Mouse (Mus musculus) midbrain, embryonic 15.5 days (tissue): ENCODE measurements around the gene Avil. TPM values are rescaled to one million over a fixed set of nuclear protein-coding genes. Genes with fewer than 3 reads are reported as not detected.

ENCODE experiments used
- ATAC-seq: fragments of 200-750 bp; cut with Nextera tagmentation; replicated peaks from 2 replicates; pipeline ENCODE4 v1.8.0; 2017; ENCODE audit warnings: moderate TSS enrichment
- H3K27ac ChIP-seq: fragments of 300-500 bp; sonication (generic); 2 replicates; pipeline ENCODE4 v1.5.1; 2015; ENCODE audit warnings: mild to moderate bottlenecking, inconsistent platforms
- H3K27me3 ChIP-seq: fragments of 300-500 bp; sonication (generic); replicated peaks from 2 replicates; pipeline ENCODE4 v1.6.1; 2015; ENCODE audit warnings: inconsistent platforms
- H3K36me3 ChIP-seq: fragments of 300-500 bp; sonication (generic); replicated peaks from 2 replicates; pipeline ENCODE4 v1.6.1; 2015; ENCODE audit warnings: inconsistent platforms
- H3K4me1 ChIP-seq: fragments of 300-500 bp; sonication (generic); 2 replicates; pipeline ENCODE4 v1.6.1; 2015; ENCODE audit warnings: inconsistent platforms
- H3K4me2 ChIP-seq: fragments of 300-500 bp; sonication (generic); 2 replicates; pipeline ENCODE4 v1.6.1; 2015; ENCODE audit warnings: inconsistent platforms, mild to moderate bottlenecking, moderate library complexity
- H3K4me3 ChIP-seq: fragments of 300-500 bp; sonication (generic); 2 replicates; pipeline ENCODE4 v1.5.1; 2015; ENCODE audit warnings: mild to moderate bottlenecking, inconsistent platforms
- H3K9ac ChIP-seq: fragments of 300-500 bp; sonication (generic); 2 replicates; pipeline ENCODE4 v1.6.1; 2015; ENCODE audit warnings: mild to moderate bottlenecking, inconsistent platforms
- H3K9me3 ChIP-seq: fragments of 300-500 bp; sonication (generic); 2 replicates; pipeline ENCODE4 v1.6.1; 2016; ENCODE audit warnings: inconsistent platforms
- WGBS: fragments of 180-500 bp; shearing (Covaris S2); methylation state at CpG from one replicate; pipeline ENCODE4 v1.1.7; 2015; ENCODE audit warnings: mixed read lengths; 5-methylcytosine and 5-hydroxymethylcytosine counted together
- polyA plus RNA-seq: library from polyadenylated mRNA; unstranded; fragments of >200 nt; fragmentation: Nextera tagmentation; extraction: Ambion mirVana; gene quantifications from 2 replicates; pipeline ENCODE4 v1.2.1, GENCODE M21; 2015

The Avil gene
- polyA plus RNA-seq, 1 experiment from 2014 or later = 2.2 TPM

GRCm38 (mm10) chr10:126972051-126972725, 28.3 kb upstream of the Avil start:
- WGBS = 16% methylated on average over 13 of the region's 13 CpGs
- Histone ChIP-seq H3K27ac (no peak overlapping the region), H3K27me3 (0 out of 2 replicates have a peak, but pooled peaks cover 3% of the 10 kb centered on the region), H3K4me2 (peak overlapping the region; percentile 3; the same call in 1 of the 2 replicates), H3K4me3 (no peak overlapping the region), H3K4me1 (peaks cover 10% of the 10 kb centered on the region), H3K36me3 (no peaks in the 10 kb centered on the region), H3K9me3 (no peaks in the 10 kb centered on the region), H3K9ac (no peak overlapping the region)
- ATAC-seq = 0 out of 2 replicates have a peak, but pooled peaks have one; percentile 31

DNA sequence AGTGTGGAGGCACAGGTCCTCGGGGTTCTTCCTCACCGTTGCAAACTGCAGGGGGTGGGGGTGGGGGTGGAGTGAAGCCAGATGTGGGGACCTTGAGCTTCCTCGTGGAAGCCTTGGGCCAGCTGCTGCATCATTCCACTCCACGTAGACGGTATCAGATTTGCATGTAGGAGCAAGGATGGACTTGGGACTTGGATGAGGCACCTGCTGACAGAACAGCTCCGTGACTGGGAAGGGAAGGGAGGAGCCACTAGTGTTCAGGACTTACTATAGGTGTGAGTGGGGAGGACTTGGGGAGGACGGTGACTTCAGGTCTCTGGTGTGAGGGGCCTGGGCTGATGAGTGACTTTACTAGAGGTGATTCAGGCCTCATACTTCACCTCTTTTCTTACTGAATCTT, 27.5 kb upstream of the Avil start:
- no peak overlapping the region for H3K9ac ChIP-seq
- H3K4me1 ChIP-seq = peaks cover 15% of the 10 kb centered on the region
- ATAC-seq = no peak
- H3K9me3 ChIP-seq = no peaks in the 10 kb centered on the region
- H3K4me2 ChIP-seq = no peak overlapping the region
- H3K4me3 ChIP-seq = no peak overlapping the region
- H3K27ac ChIP-seq = no peak overlapping the region
- 27% methylated on average over 7 of the region's 7 CpGs for WGBS
- no peaks in the 10 kb centered on the region for H3K36me3 ChIP-seq
- 0 out of 2 replicates have a peak, but pooled peaks cover 3% of the 10 kb centered on the region for H3K27me3 ChIP-seq

GRCm38 (mm10) chr10:126975706-126976105, 24.8 kb upstream of the Avil start:
- Histone ChIP-seq H3K4me3 (no peak overlapping the region), H3K4me1 (peaks cover 23% of the 10 kb centered on the region), H3K9ac (no peak overlapping the region), H3K9me3 (no peaks in the 10 kb centered on the region), H3K27ac (no peak overlapping the region), H3K36me3 (no peaks in the 10 kb centered on the region), H3K27me3 (0 out of 2 replicates have a peak, but pooled peaks cover 3% of the 10 kb centered on the region), H3K4me2 (no peak overlapping the region)
- WGBS = 85% methylated on average over 6 of the region's 6 CpGs
- ATAC-seq = no peak

- Histone ChIP-seq H3K4me2 (no peak overlapping the region), H3K27me3 (0 out of 2 replicates have a peak, but pooled peaks cover 3% of the 10 kb centered on the region), H3K4me3 (no peak overlapping the region), H3K27ac (no peak overlapping the region), H3K9me3 (no peaks in the 10 kb centered on the region), H3K9ac (no peak overlapping the region), H3K4me1 (peaks cover 32% of the 10 kb centered on the region), H3K36me3 (no peaks in the 10 kb centered on the region)
- WGBS = 32% methylated on average over 4 of the region's 4 CpGs
- ATAC-seq = no peak
Measured at GRCm38 (mm10) chr10:126977076-126977475, 23.4 kb upstream of the Avil start.

GRCm38 (mm10) chr10:126978277-126978994, 22.1 kb upstream of the Avil start, which contains the start of gene Ctdsp2:
Ctdsp2 (plus strand) TSS chr10:126978717.
- Histone ChIP-seq H3K27me3 (0 out of 2 replicates have a peak, but pooled peaks cover 3% of the 10 kb centered on the region), H3K9ac (peak within 1 kb of the TSS; percentile 70), H3K27ac (peak within 1 kb of the TSS; percentile 98), H3K4me3 (peak within 1 kb of the TSS; percentile 95), H3K4me2 (peak within 1 kb of the TSS; percentile 86), H3K4me1 (peaks cover 40% of the 10 kb centered on the region), H3K9me3 (no peaks in the 10 kb centered on the region), H3K36me3 (no peaks in the 10 kb centered on the region)
- peak; percentile 92 for ATAC-seq
- WGBS = under 1% methylated on average over 47 of the region's 56 CpGs

GRCm38 (mm10) chr10:126979121-126979635, 21.3 kb upstream of the Avil start:
- ATAC-seq = peak; percentile 12; the same call in 1 of the 2 replicates
- Histone ChIP-seq H3K9me3 (no peaks in the 10 kb centered on the region), H3K27me3 (0 out of 2 replicates have a peak, but pooled peaks cover 3% of the 10 kb centered on the region), H3K4me3 (peak overlapping the region; percentile 95), H3K36me3 (no peaks in the 10 kb centered on the region), H3K9ac (peak overlapping the region; percentile 70), H3K4me2 (peak overlapping the region; percentile 86), H3K27ac (peak overlapping the region; percentile 98), H3K4me1 (peaks cover 47% of the 10 kb centered on the region)
- WGBS = under 1% methylated on average over 35 of the region's 62 CpGs

GRCm38 (mm10) chr10:126979636-126980151, 20.8 kb upstream of the Avil start:
- no peaks in the 10 kb centered on the region for H3K36me3 ChIP-seq
- H3K27me3 ChIP-seq = 0 out of 2 replicates have a peak, but pooled peaks cover 3% of the 10 kb centered on the region
- peak overlapping the region; percentile 70 for H3K9ac ChIP-seq
- peak overlapping the region; percentile 95 for H3K4me3 ChIP-seq
- peak overlapping the region; percentile 86 for H3K4me2 ChIP-seq
- H3K4me1 ChIP-seq = peaks cover 53% of the 10 kb centered on the region
- under 1% methylated on average over 44 of the region's 57 CpGs for WGBS
- H3K9me3 ChIP-seq = no peaks in the 10 kb centered on the region
- H3K27ac ChIP-seq = peak overlapping the region; percentile 98
- peak; percentile 3; the same call in 1 of the 2 replicates for ATAC-seq

GRCm38 (mm10) chr10:126980221-126980932, 20.1 kb upstream of the Avil start:
- H3K4me2 ChIP-seq = peak overlapping the region; percentile 86
- peak; percentile 8 for ATAC-seq
- peak overlapping the region; percentile 98 for H3K27ac ChIP-seq
- peak overlapping the region; percentile 70 for H3K9ac ChIP-seq
- no peaks in the 10 kb centered on the region for H3K36me3 ChIP-seq
- 0 out of 2 replicates have a peak, but pooled peaks cover under 1% of the 10 kb centered on the region for H3K27me3 ChIP-seq
- peak overlapping the region; percentile 95 for H3K4me3 ChIP-seq
- H3K4me1 ChIP-seq = peaks cover 59% of the 10 kb centered on the region
- WGBS = 1% methylated on average over 16 of the region's 16 CpGs
- H3K9me3 ChIP-seq = no peaks in the 10 kb centered on the region

- Histone ChIP-seq H3K27ac (peak overlapping the region; percentile 98), H3K4me2 (peak overlapping the region; percentile 86), H3K4me3 (peak overlapping the region; percentile 95), H3K9ac (peak overlapping the region; percentile 70; the same call in 1 of the 2 replicates), H3K36me3 (no peaks in the 10 kb centered on the region), H3K4me1 (peaks cover 64% of the 10 kb centered on the region), H3K27me3 (no peaks in the 10 kb centered on the region), H3K9me3 (no peaks in the 10 kb centered on the region)
- 3% methylated on average over 11 of the region's 11 CpGs for WGBS
- ATAC-seq = no peak
Measured at GRCm38 (mm10) chr10:126980933-126981530, 19.5 kb upstream of the Avil start.

DNA sequence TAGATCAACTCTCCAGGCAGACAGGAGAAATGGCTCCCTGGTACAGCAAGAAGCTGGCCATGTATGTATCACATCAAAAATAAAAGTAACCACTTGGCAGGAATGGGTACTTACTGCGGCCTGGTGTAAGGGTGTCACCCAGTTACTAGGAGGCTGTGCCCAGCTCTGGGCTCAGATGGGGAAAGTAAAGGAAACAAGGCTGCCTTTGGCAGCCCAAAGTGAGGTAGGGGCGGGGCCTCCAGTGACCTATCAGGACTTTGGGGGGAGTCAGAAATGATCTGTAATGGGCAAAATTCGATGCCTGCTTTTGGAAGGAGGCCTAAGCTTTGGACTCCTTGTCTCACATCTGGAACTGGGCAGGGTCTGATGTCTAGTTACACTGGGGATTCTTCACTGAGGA, 18.8 kb upstream of the Avil start:
- no peak for ATAC-seq
- H3K4me3 ChIP-seq = peak overlapping the region; percentile 95
- peaks cover 71% of the 10 kb centered on the region for H3K4me1 ChIP-seq
- H3K27ac ChIP-seq = no peak overlapping the region
- no peaks in the 10 kb centered on the region for H3K9me3 ChIP-seq
- WGBS = 75% methylated on average over 3 of the region's 3 CpGs
- no peaks in the 10 kb centered on the region for H3K36me3 ChIP-seq
- H3K27me3 ChIP-seq = no peaks in the 10 kb centered on the region
- H3K4me2 ChIP-seq = peak overlapping the region; percentile 86
- no peak overlapping the region for H3K9ac ChIP-seq

GRCm38 (mm10) chr10:126983193-126983725, 17.2 kb upstream of the Avil start:
- H3K27me3 ChIP-seq = no peaks in the 10 kb centered on the region
- no peak overlapping the region for H3K27ac ChIP-seq
- 0 out of 2 replicates have a peak overlapping the region, but pooled peaks have one; percentile 6 for H3K9ac ChIP-seq
- peak overlapping the region; percentile 86 for H3K4me2 ChIP-seq
- H3K36me3 ChIP-seq = no peaks in the 10 kb centered on the region
- no peak for ATAC-seq
- WGBS = 56% methylated on average over 14 of the region's 14 CpGs
- H3K9me3 ChIP-seq = no peaks in the 10 kb centered on the region
- no peak overlapping the region for H3K4me3 ChIP-seq
- peaks cover 79% of the 10 kb centered on the region for H3K4me1 ChIP-seq
